Mouse (Mus musculus) gastrocnemius, adult 2 months (tissue): ENCODE measurements at regions not wholly inside any gene's neighbourhood (a gene's known extent, or its start where the extent isn't known, plus 50 kb on each side); places are given as distances from the start of the nearest gene placed in this dataset.

Experiments used
- DNase-seq: peaks from one replicate; pipeline ENCODE4 v3.0.0; 2022
- H3K27ac ChIP-seq: fragments of 200-600 bp; 2 replicates; pipeline ENCODE4 v1.8.1; 2022; ENCODE audit warnings: mild to moderate bottlenecking
- H3K4me3 ChIP-seq: fragments of 200-600 bp; 2 replicates; pipeline ENCODE4 v1.8.1; 2022; ENCODE audit warnings: mild to moderate bottlenecking, moderate library complexity
- CTCF ChIP-seq: fragments of 200-600 bp; IDR thresholded peaks from 2 replicates; pipeline ENCODE4 v1.8.1; 2022; ENCODE audit warnings: antibody characterized with exemption, mild to moderate bottlenecking, moderate library complexity
- intact Hi-C: fragments of 180-260 bp; cut with DNase I; formaldehyde crosslinking; loops from one replicate; pipeline ENCODE4 v1.15.1; 2025

- no peak for TF ChIP-seq CTCF
- Histone ChIP-seq H3K4me3 (no peak overlapping the region), H3K27ac (no peak overlapping the region)
- no peak for DNase-seq
- intact Hi-C loops: no loop called here
Observed at GRCm38 (mm10) chrX:11190851-11191250, 108.2 kb upstream of the H2al1a start.

GRCm38 (mm10) chrX:11204135-11204534 lies 94.9 kb upstream of the H2al1a start:
- no peak for DNase-seq
- no peak for TF ChIP-seq CTCF
- no peak overlapping the region for H3K27ac ChIP-seq
- H3K4me3 ChIP-seq: no peak overlapping the region
- intact Hi-C loops: no loop called here

- Histone ChIP-seq H3K27ac (no peak overlapping the region), H3K4me3 (no peak overlapping the region)
- no peak for TF ChIP-seq CTCF
- peak; percentile 20 for DNase-seq
- intact Hi-C loops: no loop called here
Observed at GRCm38 (mm10) chrX:11209895-11210294, 89.2 kb upstream of the H2al1a start.

GRCm38 (mm10) chrX:11212811-11213210 lies 86.2 kb upstream of the H2al1a start:
- no peak for DNase-seq
- intact Hi-C loops: no loop called here
- no peak for TF ChIP-seq CTCF
- H3K4me3 ChIP-seq: no peak overlapping the region
- H3K27ac ChIP-seq: no peak overlapping the region

- peak; percentile 56 for DNase-seq
- intact Hi-C loops: no loop called here
- TF ChIP-seq CTCF: peak; percentile 68
Observed at GRCm38 (mm10) chrX:11213492-11213891, 85.6 kb upstream of the H2al1a start.

GRCm38 (mm10) chrX:11239066-11239465 lies 60.0 kb upstream of the H2al1a start:
- intact Hi-C loops: no loop called here
- TF ChIP-seq CTCF: no peak
- DNase-seq: no peak
- Histone ChIP-seq H3K27ac (no peak overlapping the region), H3K4me3 (no peak overlapping the region)

More at GRCm38 (mm10) chrX:11213492-11213891, 85.6 kb upstream of the H2al1a start:
- Histone ChIP-seq H3K4me3 (no peak overlapping the region), H3K27ac (no peak overlapping the region)

GRCm38 (mm10) chrX:11245576-11245975 lies 53.5 kb upstream of the H2al1a start:
- intact Hi-C loops: no loop called here
- no peak for DNase-seq
- no peak for TF ChIP-seq CTCF

More at GRCm38 (mm10) chrX:11245576-11245975, 53.5 kb upstream of the H2al1a start:
- Histone ChIP-seq H3K4me3 (no peak overlapping the region), H3K27ac (no peak overlapping the region)
